Mouse (Mus musculus) embryonic facial prominence, embryonic 11.5 days (tissue): ENCODE measurements around the gene Agpat1. TPM values are rescaled to one million over a fixed set of nuclear protein-coding genes. Genes with fewer than 3 reads are reported as not detected.

Experiments used
- ATAC-seq: fragments of 200-750 bp; cut with Nextera tagmentation; replicated peaks from 2 replicates; pipeline ENCODE4 v1.8.0; 2017; ENCODE audit warnings: low read depth; ENCODE audit not compliant: insufficient number of reproducible peaks, low FRiP score, low TSS enrichment
- DNase-seq: peaks from one replicate; pipeline ENCODE4 v3.0.0-alpha.2; 2015; ENCODE audit warnings: low spot score
- H3K27ac ChIP-seq: fragments of 300-500 bp; sonication (generic); replicated peaks from 2 replicates; pipeline ENCODE4 v1.5.1; 2014; ENCODE audit warnings: mild to moderate bottlenecking, low read depth, low read length, control low read depth
- H3K27me3 ChIP-seq: fragments of 300-500 bp; sonication (generic); 2 replicates; pipeline ENCODE4 v1.6.1; 2014; ENCODE audit warnings: mild to moderate bottlenecking, low read length, moderate library complexity, mixed read lengths; ENCODE audit not compliant: control insufficient read depth, insufficient read depth
- H3K36me3 ChIP-seq: fragments of 300-500 bp; sonication (generic); replicated peaks from 2 replicates; pipeline ENCODE4 v1.6.1; 2014; ENCODE audit warnings: low read depth, mild to moderate bottlenecking, low read length, moderate library complexity, mixed read lengths; ENCODE audit not compliant: control insufficient read depth, insufficient read depth
- H3K4me1 ChIP-seq: fragments of 300-500 bp; sonication (generic); 2 replicates; pipeline ENCODE4 v1.6.1; 2014; ENCODE audit warnings: low read length, mixed read lengths; ENCODE audit not compliant: control insufficient read depth, insufficient read depth
- H3K4me2 ChIP-seq: fragments of 300-500 bp; sonication (generic); 2 replicates; pipeline ENCODE4 v1.6.1; 2014; ENCODE audit warnings: low read depth, mild to moderate bottlenecking, control low read depth, low read length, moderate library complexity
- H3K4me3 ChIP-seq: fragments of 300-500 bp; sonication (generic); 2 replicates; pipeline ENCODE4 v1.5.1; 2014; ENCODE audit warnings: low read depth, low read length, control low read depth
- H3K9ac ChIP-seq: fragments of 300-500 bp; sonication (generic); replicated peaks from 2 replicates; pipeline ENCODE4 v1.6.1; 2014; ENCODE audit warnings: mild to moderate bottlenecking, control low read depth, low read length
- H3K9me3 ChIP-seq: fragments of 300-500 bp; sonication (generic); replicated peaks from 2 replicates; pipeline ENCODE4 v1.6.1; 2016; ENCODE audit warnings: mild to moderate bottlenecking, low read length, inconsistent platforms, mixed read lengths; ENCODE audit not compliant: control insufficient read depth
- WGBS: fragments of 180-500 bp; shearing (Covaris S2); extraction: QIAGEN DNeasy Blood & Tissue Kit; methylation state at CpG from one replicate; pipeline ENCODE4 v1.1.7; 2014; 5-methylcytosine and 5-hydroxymethylcytosine counted together
- polyA plus RNA-seq: library from polyadenylated mRNA; unstranded; fragments of >200 nt; fragmentation: Nextera tagmentation; extraction: Ambion mirVana; gene quantifications from 2 replicates; pipeline ENCODE4 v1.2.1, GENCODE M21; 2014

The Agpat1 gene
- polyA plus RNA-seq, 1 experiment from 2014 or later, result 55.3 TPM

- Histone ChIP-seq H3K4me3 (peak overlapping the region; percentile 53), H3K27me3 (peaks cover 22% of the 10 kb centered on the region), H3K9ac (peak overlapping the region; percentile 74), H3K27ac (0 out of 2 replicates have a peak overlapping the region, but pooled peaks have one; percentile 13), H3K4me2 (peak overlapping the region; percentile 92), H3K4me1 (peaks cover 17% of the 10 kb centered on the region), H3K9me3 (no peaks in the 10 kb centered on the region), H3K36me3 (no peaks in the 10 kb centered on the region)
- under 1% methylated on average over 18 of the region's 18 CpGs for WGBS
- peak; percentile 70 for DNase-seq
- peak; percentile 5; the same call in 1 of the 2 replicates for ATAC-seq
Observed at GRCm38 (mm10) chr17:34626773-34627092, 22.7 kb downstream of the Agpat1 start.

GRCm38 (mm10) chr17:34627093-34627942 is 23.3 kb downstream of the Agpat1 start:
- H3K36me3 ChIP-seq, result no peaks in the 10 kb centered on the region
- H3K9me3 ChIP-seq, result no peaks in the 10 kb centered on the region
- peak overlapping the region; percentile 80 for H3K27ac ChIP-seq
- H3K9ac ChIP-seq, result peak overlapping the region; percentile 74
- peaks cover 18% of the 10 kb centered on the region for H3K4me1 ChIP-seq
- H3K4me2 ChIP-seq, result peak overlapping the region; percentile 92
- peak overlapping the region; percentile 53 for H3K4me3 ChIP-seq
- under 1% methylated on average over 43 of the region's 45 CpGs for WGBS
- DNase-seq (peak; percentile 92), ATAC-seq (peak; percentile 47)
- H3K27me3 ChIP-seq, result peaks cover 25% of the 10 kb centered on the region

DNA sequence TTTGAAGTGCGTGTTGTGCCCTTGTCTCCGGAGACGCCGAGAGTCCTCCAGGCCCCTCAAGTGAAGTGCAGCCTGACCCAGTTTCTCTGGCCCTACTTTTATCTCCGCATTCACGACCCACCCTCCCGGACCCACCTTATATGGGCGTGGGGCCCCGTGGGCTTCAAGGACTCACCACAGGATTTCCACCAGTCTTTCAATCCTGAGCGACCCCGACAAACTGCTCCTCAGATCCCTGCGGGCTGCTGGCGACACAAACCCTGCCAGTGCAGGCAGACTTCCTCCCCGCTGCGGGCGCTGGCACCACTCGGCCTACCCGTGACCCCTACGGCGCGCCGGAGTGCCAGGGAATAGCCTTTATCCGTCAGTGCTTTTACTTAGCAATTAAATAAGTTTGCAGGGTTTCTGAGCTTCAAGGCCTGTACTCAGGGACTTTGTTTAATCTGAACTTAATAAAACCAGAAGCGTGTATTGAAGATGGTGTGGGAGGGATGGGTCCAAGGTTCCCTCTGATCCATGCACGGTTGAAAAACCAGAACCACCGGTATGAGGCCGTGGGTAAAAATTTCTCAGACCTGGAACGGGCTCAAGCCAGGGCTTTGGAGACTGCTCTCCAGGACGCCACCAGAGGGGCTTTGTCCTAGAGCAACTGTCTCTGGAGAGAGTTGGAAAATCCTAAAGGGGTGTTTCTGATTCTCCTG is 24.0 kb downstream of the Agpat1 start, which contains the start of gene Ppt2:
Ppt2 (minus strand) TSS at position 568 of the 701 bp plus-strand sequence.
- Histone ChIP-seq H3K27me3 (peaks cover 29% of the 10 kb centered on the region), H3K27ac (peak within 1 kb of the TSS; percentile 80), H3K9me3 (no peaks in the 10 kb centered on the region), H3K36me3 (no peaks in the 10 kb centered on the region), H3K9ac (peak within 1 kb of the TSS; percentile 74), H3K4me3 (peak within 1 kb of the TSS; percentile 53), H3K4me2 (peak within 1 kb of the TSS; percentile 92), H3K4me1 (peaks cover 18% of the 10 kb centered on the region)
- WGBS, result 4% methylated on average over 29 of the region's 29 CpGs
- DNase-seq (peak; percentile 33), ATAC-seq (no peak)

- H3K9ac ChIP-seq, result peak overlapping the region; percentile 74
- DNase-seq, result no peak
- no peak overlapping the region for H3K27ac ChIP-seq
- peak overlapping the region; percentile 53; the same call in 1 of the 2 replicates for H3K4me3 ChIP-seq
- 15% methylated on average over 5 of the region's 5 CpGs for WGBS
- peaks cover 31% of the 10 kb centered on the region for H3K27me3 ChIP-seq
- no peak for ATAC-seq
- peaks cover 18% of the 10 kb centered on the region for H3K4me1 ChIP-seq
- H3K36me3 ChIP-seq, result no peaks in the 10 kb centered on the region
- peak overlapping the region; percentile 92 for H3K4me2 ChIP-seq
- H3K9me3 ChIP-seq, result no peaks in the 10 kb centered on the region
Observed at GRCm38 (mm10) chr17:34628644-34628967, 24.5 kb downstream of the Agpat1 start.

GRCm38 (mm10) chr17:34629221-34629751 is 25.2 kb downstream of the Agpat1 start, which contains the start of gene Prrt1:
Gene Prrt1, plus strand, starts transcription at chr17:34629533.
- H3K9ac ChIP-seq, result peak within 1 kb of the TSS; percentile 74
- ATAC-seq, result no peak
- H3K27ac ChIP-seq, result no peak within 1 kb of the TSS
- H3K9me3 ChIP-seq, result no peaks in the 10 kb centered on the region
- peak within 1 kb of the TSS; percentile 92 for H3K4me2 ChIP-seq
- peak; percentile 71 for DNase-seq
- H3K4me1 ChIP-seq, result peaks cover 18% of the 10 kb centered on the region
- no peaks in the 10 kb centered on the region for H3K36me3 ChIP-seq
- WGBS, result under 1% methylated on average over 16 of the region's 16 CpGs
- H3K27me3 ChIP-seq, result peaks cover 31% of the 10 kb centered on the region
- peak within 1 kb of the TSS; percentile 53 for H3K4me3 ChIP-seq

- Histone ChIP-seq H3K4me2 (peak overlapping the region; percentile 32; the same call in 1 of the 2 replicates), H3K9ac (no peak overlapping the region), H3K27me3 (peaks cover 31% of the 10 kb centered on the region), H3K27ac (no peak overlapping the region), H3K36me3 (no peaks in the 10 kb centered on the region), H3K4me1 (peaks cover 18% of the 10 kb centered on the region), H3K9me3 (no peaks in the 10 kb centered on the region), H3K4me3 (peak overlapping the region; percentile 22; the same call in 1 of the 2 replicates)
- 11% methylated on average over 12 of the region's 12 CpGs for WGBS
- ATAC-seq, result no peak
- DNase-seq, result no peak
Observed at GRCm38 (mm10) chr17:34629796-34630603, 25.9 kb downstream of the Agpat1 start.

DNA sequence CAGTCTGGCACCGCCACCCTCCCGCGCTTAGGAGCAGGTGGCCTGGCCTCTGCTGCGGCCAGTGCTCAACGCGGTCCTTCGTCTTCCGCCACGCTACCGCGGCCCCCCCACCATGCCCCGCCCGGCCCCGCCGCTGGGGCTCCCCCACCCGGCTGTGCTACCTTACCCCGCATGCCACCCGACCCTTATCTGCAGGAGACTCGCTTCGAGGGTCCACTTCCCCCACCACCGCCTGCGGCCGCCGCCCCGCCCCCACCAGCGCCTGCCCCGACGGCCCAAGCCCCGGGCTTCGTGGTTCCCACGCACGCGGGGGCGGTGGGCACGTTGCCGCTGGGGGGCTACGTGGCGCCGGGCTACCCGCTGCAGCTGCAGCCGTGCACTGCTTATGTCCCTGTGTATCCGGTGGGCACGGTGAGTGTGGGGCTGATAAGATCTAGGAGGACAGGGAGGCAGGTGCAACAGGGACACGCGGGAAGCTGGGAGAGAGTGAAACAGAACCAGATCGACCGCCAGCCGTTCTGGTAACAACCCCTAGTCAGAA is 26.8 kb downstream of the Agpat1 start:
- H3K9ac ChIP-seq, result peak overlapping the region; percentile 28
- H3K27me3 ChIP-seq, result peaks cover 31% of the 10 kb centered on the region
- peak overlapping the region; percentile 22 for H3K4me3 ChIP-seq
- peaks cover 18% of the 10 kb centered on the region for H3K4me1 ChIP-seq
- peak overlapping the region; percentile 32 for H3K4me2 ChIP-seq
- H3K27ac ChIP-seq, result no peak overlapping the region
- no peak for DNase-seq
- 4% methylated on average over 42 of the region's 48 CpGs for WGBS
- ATAC-seq, result no peak
- no peaks in the 10 kb centered on the region for H3K36me3 ChIP-seq
- no peaks in the 10 kb centered on the region for H3K9me3 ChIP-seq
